Mouse (Mus musculus): ENCODE data around the gene Spint1.

The Spint1 gene

DNA sequence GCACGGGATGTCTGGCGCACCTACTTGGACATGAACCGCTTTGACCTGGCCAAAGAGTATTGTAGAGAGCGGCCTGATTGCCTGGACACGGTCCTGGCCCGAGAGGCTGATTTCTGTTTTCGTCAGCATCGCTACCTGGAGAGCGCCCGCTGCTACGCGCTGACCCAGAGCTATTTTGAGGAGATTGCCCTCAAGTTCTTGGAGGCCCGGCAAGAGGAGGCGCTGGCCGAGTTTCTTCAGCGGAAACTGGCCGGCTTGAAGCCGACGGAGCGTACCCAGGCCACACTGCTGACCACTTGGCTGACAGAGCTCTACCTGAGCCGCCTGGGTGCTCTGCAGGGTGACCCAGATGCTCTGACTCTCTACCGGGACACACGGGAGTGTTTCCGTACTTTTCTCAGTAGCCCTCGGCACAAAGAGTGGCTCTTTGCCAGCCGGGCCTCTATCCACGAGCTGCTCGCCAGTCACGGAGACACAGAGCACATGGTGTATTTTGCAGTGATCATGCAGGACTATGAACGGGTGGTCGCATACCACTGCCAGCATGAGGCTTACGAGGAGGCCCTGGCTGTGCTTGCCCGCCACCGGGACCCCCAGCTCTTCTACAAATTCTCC is 56.7 kb downstream of the Spint1 start:
- no peak for DNase-seq (ENCODE audit: low spot score)

- DNase-seq (ENCODE audit: low spot score), result no peak
Measured at GRCm38 (mm10) chr2:119294411-119294810, 57.2 kb downstream of the Spint1 start.

DNA sequence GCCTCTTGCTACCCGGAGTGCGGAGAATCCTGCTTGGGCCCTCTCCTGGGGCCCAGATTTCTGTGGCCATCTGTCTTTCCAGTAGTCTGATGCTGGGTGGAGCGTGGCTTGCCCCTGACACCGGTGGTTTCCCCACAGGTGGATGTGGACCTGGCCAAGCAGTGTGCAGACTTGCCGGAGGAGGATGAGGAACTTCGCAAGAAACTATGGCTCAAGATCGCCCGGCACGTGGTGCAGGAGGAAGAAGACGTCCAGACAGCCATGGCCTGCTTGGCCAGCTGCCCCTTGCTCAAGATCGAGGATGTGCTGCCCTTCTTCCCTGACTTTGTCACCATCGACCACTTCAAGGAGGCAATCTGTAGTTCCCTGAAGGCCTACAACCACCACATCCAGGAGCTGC is 59.6 kb downstream of the Spint1 start:
- DNase-seq (ENCODE audit: low spot score), result no peak

GRCm38 (mm10) chr2:119297506-119297905 is 60.3 kb downstream of the Spint1 start:
- DNase-seq (ENCODE audit: low spot score), result no peak

- DNase-seq (ENCODE audit: low spot score), result no peak
Measured at GRCm38 (mm10) chr2:119298330-119298729, 61.2 kb downstream of the Spint1 start.

GRCm38 (mm10) chr2:119298839-119299238 is 61.7 kb downstream of the Spint1 start:
- DNase-seq (ENCODE audit: low spot score), result no peak
